Mouse (Mus musculus): ENCODE data around the gene Ptgdr2. TPM values are rescaled to one million over a fixed set of nuclear protein-coding genes. Genes with fewer than 3 reads are reported as not detected.

Ptgdr2 gene
- total RNA-seq, 2 experiments from 2014 or later: not detected

GRCm38 (mm10) chr19:10930641-10931040, 6.3 kb upstream of the Ptgdr2 start:
- no peak for DNase-seq (ENCODE audit: low spot score)

- DNase-seq (ENCODE audit: low spot score): no peak
These were observed 1.9 kb upstream of the Ptgdr2 start for GRCm38 (mm10) chr19:10935029-10935428.

GRCm38 (mm10) chr19:10936077-10936476, 883 bp upstream of the Ptgdr2 start:
- DNase-seq (ENCODE audit: low spot score): no peak

GRCm38 (mm10) chr19:10938771-10939170, 1.8 kb downstream of the Ptgdr2 start:
- DNase-seq (ENCODE audit: low spot score): no peak

- no peak for DNase-seq (ENCODE audit: low spot score)
These were observed 3.3 kb downstream of the Ptgdr2 start for GRCm38 (mm10) chr19:10940097-10940800.

GRCm38 (mm10) chr19:10940801-10941457, 4.0 kb downstream of the Ptgdr2 start:
- no peak for DNase-seq (ENCODE audit: low spot score)

- no peak for DNase-seq (ENCODE audit: low spot score)
These were observed 7.0 kb downstream of the Ptgdr2 start for GRCm38 (mm10) chr19:10943955-10944354.

- DNase-seq (ENCODE audit: low spot score): no peak
These were observed 9.5 kb downstream of the Ptgdr2 start for GRCm38 (mm10) chr19:10946506-10946905.

GRCm38 (mm10) chr19:10947219-10947618, 10.3 kb downstream of the Ptgdr2 start:
- no peak for DNase-seq (ENCODE audit: low spot score)

GRCm38 (mm10) chr19:10948416-10948815, 11.5 kb downstream of the Ptgdr2 start:
- DNase-seq (ENCODE audit: low spot score): no peak

GRCm38 (mm10) chr19:10949112-10949511, 12.2 kb downstream of the Ptgdr2 start, which contains the start of gene Ccdc86:
Gene Ccdc86 (minus strand): TSS chr19:10949266.
- peak; percentile 97 for DNase-seq (ENCODE audit: low spot score)

GRCm38 (mm10) chr19:10949558-10949957, 12.6 kb downstream of the Ptgdr2 start:
- no peak for DNase-seq (ENCODE audit: low spot score)

GRCm38 (mm10) chr19:10952021-10952939, 15.3 kb downstream of the Ptgdr2 start:
- DNase-seq (ENCODE audit: low spot score): peak; percentile 77

GRCm38 (mm10) chr19:10959085-10959977, 22.4 kb downstream of the Ptgdr2 start:
- DNase-seq (ENCODE audit: low spot score): peak; percentile 82

- no peak for DNase-seq (ENCODE audit: low spot score)
These were observed 23.0 kb downstream of the Ptgdr2 start for GRCm38 (mm10) chr19:10959978-10960346.

GRCm38 (mm10) chr19:10965721-10966120, 28.8 kb downstream of the Ptgdr2 start:
- no peak for DNase-seq (ENCODE audit: low spot score)

GRCm38 (mm10) chr19:10968578-10968977, 31.6 kb downstream of the Ptgdr2 start:
- DNase-seq (ENCODE audit: low spot score): no peak

- no peak for DNase-seq (ENCODE audit: low spot score)
These were observed 33.5 kb downstream of the Ptgdr2 start for GRCm38 (mm10) chr19:10970457-10970856.

- no peak for DNase-seq (ENCODE audit: low spot score)
These were observed 35.7 kb downstream of the Ptgdr2 start for GRCm38 (mm10) chr19:10972660-10973059.

- DNase-seq (ENCODE audit: low spot score): no peak
These were observed 36.2 kb downstream of the Ptgdr2 start for GRCm38 (mm10) chr19:10973187-10973586.
